Mouse (Mus musculus): ENCODE data around the gene Snai1. TPM values are rescaled to one million over a fixed set of nuclear protein-coding genes. Genes with fewer than 3 reads are reported as not detected.

Snai1 gene
- polyA plus RNA-seq, 1 experiment from 2014 or later = 9.8 TPM

DNA sequence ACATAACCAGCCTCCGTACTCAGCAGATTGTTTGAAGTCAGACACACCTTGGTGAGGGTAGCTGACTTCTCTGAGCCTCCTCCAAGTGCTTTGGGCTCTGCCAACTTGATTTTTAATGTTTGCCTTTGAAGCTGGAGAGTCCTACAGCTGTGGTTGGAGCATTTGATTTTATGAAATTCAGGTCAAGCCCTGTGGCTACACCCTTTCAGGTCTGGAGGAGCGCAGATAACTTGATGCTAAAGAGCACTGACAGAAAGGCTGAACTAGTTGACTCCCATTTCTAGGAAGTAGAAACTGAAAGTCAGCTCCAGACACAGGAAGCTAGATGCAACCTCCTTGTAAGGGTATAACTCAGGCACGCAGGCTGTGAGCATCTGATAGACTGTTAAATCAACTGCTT lies 32.9 kb upstream of the Snai1 start:
- WGBS = 85% methylated on average over 3 of the region's 3 CpGs
- Histone ChIP-seq H3K4me1 (replicated peaks) (peaks cover 40% of the 10 kb centered on the region), H3K36me3 (peaks cover 39% of the 10 kb centered on the region), H3K9ac (peak overlapping the region; percentile 92), H3K27ac (replicated peaks) (no peak overlapping the region), H3K27me3 (no peaks in the 10 kb centered on the region), H3K4me2 (peak overlapping the region; percentile 95), H3K9me3 (no peaks in the 10 kb centered on the region), H3K4me3 (peak overlapping the region; percentile 93)
- no peak for ATAC-seq (ENCODE audit: low read depth)

DNA sequence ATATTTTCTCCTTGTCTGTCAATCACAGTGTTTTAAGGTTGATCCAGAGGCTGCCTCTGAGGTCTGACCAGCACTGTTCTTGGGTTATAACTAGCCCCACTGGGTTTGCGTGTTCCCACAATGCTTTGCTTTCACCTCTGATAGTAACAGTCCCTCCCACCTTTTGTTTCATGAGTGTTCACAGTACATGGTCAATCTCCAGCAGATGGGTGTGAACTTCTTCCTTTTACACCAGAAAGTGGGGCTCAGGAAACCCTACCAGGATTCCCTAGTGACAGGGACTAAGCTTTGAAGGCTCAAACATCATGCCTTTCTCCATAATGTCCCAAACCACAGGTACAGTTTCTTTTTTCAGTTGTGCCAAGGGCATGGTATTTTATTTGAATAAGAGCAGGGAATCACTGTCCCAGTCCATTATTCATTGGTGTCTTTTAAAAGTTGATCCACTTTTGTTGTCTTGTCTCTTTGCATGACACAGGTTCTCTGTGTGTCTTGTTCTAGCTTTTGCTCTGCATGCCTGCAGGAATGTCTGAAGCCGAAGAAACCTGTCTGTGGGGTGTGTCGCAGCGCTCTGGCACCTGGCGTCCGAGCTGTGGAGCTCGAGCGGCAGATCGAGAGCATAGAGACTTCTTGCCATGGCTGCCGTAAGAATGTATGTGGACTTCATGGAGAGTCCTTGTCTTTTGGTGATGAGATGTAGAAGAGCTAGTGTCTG lies 31.3 kb upstream of the Snai1 start:
- no peak for ATAC-seq (ENCODE audit: low read depth)
- H3K9ac ChIP-seq = 0 out of 2 replicates have a peak overlapping the region, but pooled peaks have one; percentile 44
- H3K4me2 ChIP-seq = no peak overlapping the region
- no peak overlapping the region for H3K27ac ChIP-seq (replicated peaks)
- peaks cover 40% of the 10 kb centered on the region for H3K4me1 ChIP-seq (replicated peaks)
- no peaks in the 10 kb centered on the region for H3K9me3 ChIP-seq
- H3K4me3 ChIP-seq = no peak overlapping the region
- no peaks in the 10 kb centered on the region for H3K27me3 ChIP-seq
- H3K36me3 ChIP-seq = peaks cover 54% of the 10 kb centered on the region
- WGBS = 95% methylated on average over 10 of the region's 10 CpGs

DNA sequence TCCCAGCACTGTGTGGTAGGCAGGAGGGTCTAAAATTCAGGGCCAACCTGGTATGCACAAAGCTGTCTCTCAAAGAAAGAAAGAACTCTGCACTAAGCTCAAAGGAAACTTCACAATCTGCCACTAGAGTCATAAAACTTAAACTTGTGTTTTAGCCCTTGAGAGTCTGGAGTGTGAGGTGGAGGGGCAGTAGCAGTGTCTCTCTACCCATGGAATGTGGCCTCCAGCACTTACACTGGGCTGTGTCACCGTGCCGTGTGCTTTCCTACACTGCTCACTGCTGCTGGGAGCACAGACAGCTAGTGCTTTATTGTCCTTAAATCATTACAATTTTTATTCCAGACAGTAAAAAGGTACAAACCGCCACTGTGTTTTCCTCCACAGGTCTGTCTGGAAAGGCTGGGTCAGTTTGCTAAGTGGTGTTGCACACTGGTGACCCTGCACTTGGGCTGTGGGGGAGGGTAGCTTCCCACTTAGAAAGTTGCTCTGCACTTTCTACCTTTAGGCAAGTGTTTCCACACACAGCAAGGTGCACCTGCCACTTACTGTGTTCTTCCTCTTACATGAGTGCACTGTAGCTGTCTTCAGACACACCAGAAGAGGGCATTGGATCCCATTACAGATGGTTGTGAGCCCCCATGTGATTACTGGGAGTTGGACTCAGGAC lies 30.1 kb upstream of the Snai1 start:
- Histone ChIP-seq H3K4me1 (replicated peaks) (peaks cover 40% of the 10 kb centered on the region), H3K27ac (replicated peaks) (no peak overlapping the region), H3K4me3 (no peak overlapping the region), H3K9me3 (no peaks in the 10 kb centered on the region), H3K36me3 (peaks cover 66% of the 10 kb centered on the region), H3K4me2 (no peak overlapping the region), H3K9ac (no peak overlapping the region), H3K27me3 (no peaks in the 10 kb centered on the region)
- WGBS = 96% methylated on average over 3 of the region's 3 CpGs
- no peak for ATAC-seq (ENCODE audit: low read depth)

DNA sequence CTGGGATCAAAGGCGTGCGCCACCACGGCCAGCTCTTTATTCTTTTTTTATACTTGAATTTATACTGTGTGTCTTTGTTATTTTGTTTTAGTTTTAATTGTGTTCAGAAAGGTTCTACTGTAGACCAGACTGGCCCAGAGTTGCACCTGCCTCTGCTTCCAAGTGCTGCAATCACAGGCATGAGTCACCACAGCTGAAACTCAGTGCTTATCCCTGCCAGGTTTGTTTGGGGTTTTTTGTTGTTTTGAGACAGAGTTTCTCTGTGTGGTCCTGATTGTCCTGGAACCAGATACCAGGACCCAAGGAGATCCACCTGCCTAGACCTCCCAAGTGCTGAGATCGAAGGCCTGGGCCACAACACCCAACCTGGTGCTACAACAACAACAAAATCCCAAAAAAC lies 29.4 kb upstream of the Snai1 start:
- H3K9me3 ChIP-seq = no peaks in the 10 kb centered on the region
- H3K27me3 ChIP-seq = no peaks in the 10 kb centered on the region
- H3K4me1 ChIP-seq (replicated peaks) = peaks cover 40% of the 10 kb centered on the region
- H3K9ac ChIP-seq = no peak overlapping the region
- H3K4me2 ChIP-seq = no peak overlapping the region
- ATAC-seq (ENCODE audit: low read depth) = no peak
- H3K27ac ChIP-seq (replicated peaks) = no peak overlapping the region
- H3K4me3 ChIP-seq = no peak overlapping the region
- H3K36me3 ChIP-seq = peaks cover 73% of the 10 kb centered on the region
- 96% methylated on average over 4 of the region's 4 CpGs for WGBS

GRCm38 (mm10) chr2:167510485-167510884 lies 27.5 kb upstream of the Snai1 start:
- Histone ChIP-seq H3K27ac (replicated peaks) (no peak overlapping the region), H3K4me2 (no peak overlapping the region)
- 85% methylated on average over 3 of the region's 3 CpGs for WGBS

GRCm38 (mm10) chr2:167512365-167512764 lies 25.6 kb upstream of the Snai1 start:
- Histone ChIP-seq H3K27ac (replicated peaks) (no peak overlapping the region), H3K9ac (no peak overlapping the region), H3K27me3 (no peaks in the 10 kb centered on the region), H3K4me2 (no peak overlapping the region), H3K4me1 (replicated peaks) (0 out of 2 replicates have a peak, but pooled peaks cover 5% of the 10 kb centered on the region), H3K4me3 (no peak overlapping the region), H3K9me3 (no peaks in the 10 kb centered on the region), H3K36me3 (peaks cover 100% of the 10 kb centered on the region)
- ATAC-seq (ENCODE audit: low read depth) = no peak
- WGBS = 80% methylated on average over 9 of the region's 9 CpGs

More at GRCm38 (mm10) chr2:167510485-167510884, 27.5 kb upstream of the Snai1 start:
- no peak for ATAC-seq (ENCODE audit: low read depth)
- Histone ChIP-seq H3K4me1 (replicated peaks) (peaks cover 24% of the 10 kb centered on the region), H3K9ac (no peak overlapping the region), H3K27me3 (no peaks in the 10 kb centered on the region), H3K36me3 (peaks cover 92% of the 10 kb centered on the region), H3K4me3 (no peak overlapping the region), H3K9me3 (no peaks in the 10 kb centered on the region)

DNA sequence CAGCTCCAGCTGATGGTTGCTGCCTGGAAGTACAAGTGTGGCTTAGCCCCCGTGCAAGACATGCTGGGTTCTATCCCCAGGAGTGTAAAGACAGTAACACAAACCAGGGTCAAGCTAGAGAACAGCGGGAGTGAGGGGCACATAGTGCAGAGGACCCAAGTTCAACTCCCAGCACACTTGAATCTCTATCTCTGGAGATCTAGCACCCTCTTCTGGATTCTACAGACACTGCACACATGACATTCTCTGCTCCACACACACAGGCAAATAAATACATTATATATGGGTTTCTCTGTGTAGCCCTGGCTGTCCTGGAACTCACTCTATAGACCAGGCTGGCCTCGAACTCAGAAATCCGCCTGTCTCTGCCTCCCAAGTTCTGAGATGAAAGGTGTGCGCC lies 25.0 kb upstream of the Snai1 start:
- H3K9me3 ChIP-seq = no peaks in the 10 kb centered on the region

GRCm38 (mm10) chr2:167514641-167515040 lies 23.4 kb upstream of the Snai1 start:
- 96% methylated on average over 4 of the region's 4 CpGs for WGBS
- H3K4me1 ChIP-seq (replicated peaks) = no peaks in the 10 kb centered on the region
- H3K4me2 ChIP-seq = no peak overlapping the region
- no peaks in the 10 kb centered on the region for H3K27me3 ChIP-seq
- H3K4me3 ChIP-seq = no peak overlapping the region
- no peak overlapping the region for H3K27ac ChIP-seq (replicated peaks)
- no peaks in the 10 kb centered on the region for H3K9me3 ChIP-seq
- H3K36me3 ChIP-seq = peaks cover 99% of the 10 kb centered on the region
- no peak overlapping the region for H3K9ac ChIP-seq
- no peak for ATAC-seq (ENCODE audit: low read depth)

More for the DNA sequence above, 25.0 kb upstream of the Snai1 start:
- Histone ChIP-seq H3K27me3 (no peaks in the 10 kb centered on the region), H3K4me1 (replicated peaks) (no peaks in the 10 kb centered on the region), H3K4me2 (no peak overlapping the region), H3K27ac (replicated peaks) (no peak overlapping the region), H3K9ac (no peak overlapping the region), H3K4me3 (no peak overlapping the region), H3K36me3 (peaks cover 100% of the 10 kb centered on the region)
- WGBS = 92% methylated on average over 5 of the region's 5 CpGs
- ATAC-seq (ENCODE audit: low read depth) = no peak

DNA sequence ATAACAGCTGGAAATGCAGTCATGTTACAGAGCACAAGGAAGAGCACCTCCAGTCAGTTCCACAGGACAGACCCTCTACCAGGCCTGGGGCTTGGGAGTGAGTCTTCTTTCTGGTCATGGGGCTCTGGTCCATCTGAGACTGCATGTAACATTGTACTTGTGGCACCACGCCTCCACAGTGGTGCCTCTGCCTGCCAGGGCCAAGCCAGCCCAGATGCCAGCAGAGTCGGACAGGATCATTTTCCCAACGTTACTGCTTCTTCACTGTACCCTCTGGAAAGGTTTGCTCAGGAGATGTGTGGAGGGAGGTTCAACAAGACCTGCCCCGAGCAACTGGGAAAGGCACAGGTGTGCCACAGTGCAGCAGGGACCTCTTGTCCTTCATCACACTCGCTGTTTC lies 22.3 kb upstream of the Snai1 start:
- ATAC-seq (ENCODE audit: low read depth) = no peak
- no peak overlapping the region for H3K9ac ChIP-seq
- 89% methylated on average over 5 of the region's 5 CpGs for WGBS
- H3K27me3 ChIP-seq = no peaks in the 10 kb centered on the region
- no peaks in the 10 kb centered on the region for H3K4me1 ChIP-seq (replicated peaks)
- no peak overlapping the region for H3K4me2 ChIP-seq
- no peak overlapping the region for H3K4me3 ChIP-seq
- no peak overlapping the region for H3K27ac ChIP-seq (replicated peaks)
- H3K9me3 ChIP-seq = no peaks in the 10 kb centered on the region
- H3K36me3 ChIP-seq = peaks cover 96% of the 10 kb centered on the region

GRCm38 (mm10) chr2:167519606-167520252 lies 18.3 kb upstream of the Snai1 start:
- Histone ChIP-seq H3K4me1 (replicated peaks) (no peaks in the 10 kb centered on the region), H3K36me3 (peaks cover 55% of the 10 kb centered on the region), H3K4me2 (no peak overlapping the region), H3K27me3 (no peaks in the 10 kb centered on the region), H3K9me3 (no peaks in the 10 kb centered on the region), H3K9ac (no peak overlapping the region), H3K27ac (replicated peaks) (no peak overlapping the region), H3K4me3 (no peak overlapping the region)
- ATAC-seq (ENCODE audit: low read depth) = peak; percentile 19; the same call in 1 of the 2 replicates
- WGBS = 81% methylated on average over 5 of the region's 5 CpGs

DNA sequence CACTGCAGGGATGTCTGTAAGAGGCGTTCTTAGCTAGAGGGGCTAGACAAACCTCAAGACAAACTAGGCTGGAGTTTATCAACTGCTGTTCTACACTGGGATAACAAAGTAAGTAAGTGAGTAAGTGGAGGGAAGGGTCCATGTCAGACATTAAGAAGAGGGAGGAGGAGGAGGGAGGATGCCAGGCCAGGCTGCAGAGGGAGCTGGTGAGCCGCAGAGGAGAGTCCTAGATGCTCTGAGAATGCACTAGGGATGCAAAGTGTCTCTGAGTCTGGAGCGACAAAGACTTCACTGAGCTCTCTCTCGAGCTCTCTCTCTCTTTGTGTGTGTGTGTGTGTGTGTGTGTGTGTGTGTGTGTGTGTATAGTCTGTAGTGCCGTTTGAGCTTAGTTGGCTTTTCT lies 9.7 kb upstream of the Snai1 start:
- H3K4me2 ChIP-seq = no peak overlapping the region
- no peak overlapping the region for H3K4me3 ChIP-seq
- peaks cover 9% of the 10 kb centered on the region for H3K4me1 ChIP-seq (replicated peaks)
- H3K27ac ChIP-seq (replicated peaks) = no peak overlapping the region
- 7% methylated on average over 5 of the region's 5 CpGs for WGBS
- no peaks in the 10 kb centered on the region for H3K9me3 ChIP-seq
- no peaks in the 10 kb centered on the region for H3K36me3 ChIP-seq
- H3K9ac ChIP-seq = no peak overlapping the region
- H3K27me3 ChIP-seq = no peaks in the 10 kb centered on the region
- ATAC-seq (ENCODE audit: low read depth) = no peak

GRCm38 (mm10) chr2:167529935-167530513 lies 8.0 kb upstream of the Snai1 start:
- H3K27me3 ChIP-seq = peaks cover 8% of the 10 kb centered on the region
- peaks cover 9% of the 10 kb centered on the region for H3K4me1 ChIP-seq (replicated peaks)
- WGBS = 10% methylated on average over 5 of the region's 5 CpGs
- H3K36me3 ChIP-seq = no peaks in the 10 kb centered on the region
- H3K9ac ChIP-seq = no peak overlapping the region
- no peak overlapping the region for H3K27ac ChIP-seq (replicated peaks)
- no peaks in the 10 kb centered on the region for H3K9me3 ChIP-seq
- ATAC-seq (ENCODE audit: low read depth) = no peak
- H3K4me2 ChIP-seq = no peak overlapping the region
- no peak overlapping the region for H3K4me3 ChIP-seq

All from neural tube, embryonic 13.5 days (tissue).